Mouse (Mus musculus) brain, embryonic 14.5 days (tissue): ENCODE data around the gene Lrrc40. TPM values are rescaled to one million over a fixed set of nuclear protein-coding genes. Genes with fewer than 3 reads are reported as not detected.

Experiments used
- DNase-seq: peaks from one replicate; pipeline ENCODE4 v3.0.0-alpha.2; 2011; ENCODE audit warnings: low read depth
- CTCF ChIP-seq: fragments of 200-500 bp; IDR thresholded peaks from 2 replicates; pipeline ENCODE4 v1.5.1; 2012; ENCODE audit warnings: inconsistent platforms, mild to moderate bottlenecking, moderate library complexity, borderline replicate concordance; ENCODE audit not compliant: insufficient read depth, insufficient read length; ENCODE audit errors: extremely low read depth
- POLR2A ChIP-seq: fragments of 200-500 bp; IDR thresholded peaks from 2 replicates; pipeline ENCODE4 v1.6.1; 2012; ENCODE audit warnings: mild to moderate bottlenecking, inconsistent platforms, borderline replicate concordance; ENCODE audit not compliant: poor library complexity, insufficient read depth, insufficient read length, severe bottlenecking; ENCODE audit errors: extremely low read depth
- polyA plus RNA-seq: library from polyadenylated mRNA; depleted of rRNA; stranded (reverse); fragments of >200 nt; gene quantifications from 2 replicates; pipeline ENCODE4 v1.2.3, GENCODE M21; 2012; rRNA removed

Lrrc40 gene
- polyA plus RNA-seq, 1 experiment: 32.7 TPM

DNA sequence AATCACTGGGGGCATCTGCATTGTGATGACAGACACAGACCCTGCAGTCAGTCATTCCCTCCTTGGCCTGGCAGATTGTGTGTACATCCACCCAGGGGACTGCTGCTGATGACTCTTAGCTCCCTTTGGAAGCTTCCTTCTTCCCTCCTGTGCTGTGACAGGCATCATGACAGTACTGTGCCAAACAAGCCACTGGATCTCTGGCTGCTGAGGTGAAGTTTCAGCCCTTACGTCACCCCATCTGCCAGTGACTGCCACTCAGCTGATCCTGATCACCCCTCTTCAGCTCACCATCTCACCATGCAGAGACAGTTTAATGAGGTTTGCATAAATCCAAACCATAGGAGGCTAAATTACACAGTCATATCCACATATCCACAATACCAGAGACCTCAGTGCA, 68.8 kb downstream of the Lrrc40 start:
- peak; percentile 11 for DNase-seq
- TF ChIP-seq CTCF (no peak), POLR2A (no peak)

Other genes starting within 250 kb of the Lrrc40 start
- gene Cth, start 111.6 kb upstream of the Lrrc40 start, polyA plus RNA-seq: 2.7 and 4.3 TPM in 2 replicates
- gene Ankrd13c, start 89.4 kb upstream of the Lrrc40 start, polyA plus RNA-seq: 24.4 and 29.4 TPM in 2 replicates
- gene Srsf11, start within 50 bp of the Lrrc40 start, polyA plus RNA-seq: 476 and 682 TPM in 2 replicates